Mouse (Mus musculus) limb, embryonic 11.5 days (tissue): ENCODE measurements around the gene Tal1. TPM values are rescaled to one million over a fixed set of nuclear protein-coding genes. Genes with fewer than 3 reads are reported as not detected.

Experiments used
- ATAC-seq: fragments of 200-750 bp; cut with Nextera tagmentation; 2 replicates; pipeline ENCODE4 v1.8.0; 2017; ENCODE audit warnings: low read depth; ENCODE audit not compliant: insufficient number of reproducible peaks, low FRiP score, low TSS enrichment
- DNase-seq: peaks from one replicate; pipeline ENCODE4 v3.0.0-alpha.2; 2015; ENCODE audit warnings: low spot score
- H3K27ac ChIP-seq: fragments of 300-500 bp; sonication (generic); replicated peaks from 2 replicates; pipeline ENCODE4 v1.5.1; 2014; ENCODE audit warnings: low read depth, mild to moderate bottlenecking, low read length
- H3K27me3 ChIP-seq: fragments of 300-500 bp; sonication (generic); 2 replicates; pipeline ENCODE4 v1.6.1; 2014; ENCODE audit warnings: mild to moderate bottlenecking, low read length, mixed read lengths; ENCODE audit not compliant: control insufficient read depth, insufficient read depth
- H3K36me3 ChIP-seq: fragments of 300-500 bp; sonication (generic); 2 replicates; pipeline ENCODE4 v1.6.1; 2014; ENCODE audit warnings: mild to moderate bottlenecking, low read length, moderate library complexity, mixed read lengths; ENCODE audit not compliant: control insufficient read depth, insufficient read depth
- H3K4me1 ChIP-seq: fragments of 300-500 bp; sonication (generic); 2 replicates; pipeline ENCODE4 v1.6.1; 2014; ENCODE audit warnings: low read length, mixed read lengths; ENCODE audit not compliant: control insufficient read depth, insufficient read depth
- H3K4me2 ChIP-seq: fragments of 300-500 bp; sonication (generic); 2 replicates; pipeline ENCODE4 v1.6.1; 2014; ENCODE audit warnings: low read depth, mild to moderate bottlenecking, moderate library complexity; ENCODE audit not compliant: severe bottlenecking
- H3K4me3 ChIP-seq: fragments of 300-500 bp; sonication (generic); 2 replicates; pipeline ENCODE4 v1.5.1; 2014; ENCODE audit warnings: low read depth, low read length
- H3K9ac ChIP-seq: fragments of 300-500 bp; sonication (generic); 2 replicates; pipeline ENCODE4 v1.6.1; 2014; ENCODE audit warnings: mild to moderate bottlenecking, low read length
- H3K9me3 ChIP-seq: fragments of 300-500 bp; sonication (generic); 2 replicates; pipeline ENCODE4 v1.6.1; 2016; ENCODE audit warnings: low read length; ENCODE audit not compliant: control insufficient read depth
- WGBS: fragments of 180-500 bp; shearing (Covaris S2); extraction: QIAGEN DNeasy Blood & Tissue Kit; methylation state at CpG from one replicate; pipeline ENCODE4 v1.1.7; 2014; 5-methylcytosine and 5-hydroxymethylcytosine counted together
- polyA plus RNA-seq: library from polyadenylated mRNA; unstranded; fragments of >200 nt; fragmentation: Nextera tagmentation; extraction: Ambion mirVana; gene quantifications from 2 replicates; pipeline ENCODE4 v1.2.1, GENCODE M21; 2014

Tal1 gene
- polyA plus RNA-seq, 1 experiment from 2014 or later = 2.7 TPM

DNA sequence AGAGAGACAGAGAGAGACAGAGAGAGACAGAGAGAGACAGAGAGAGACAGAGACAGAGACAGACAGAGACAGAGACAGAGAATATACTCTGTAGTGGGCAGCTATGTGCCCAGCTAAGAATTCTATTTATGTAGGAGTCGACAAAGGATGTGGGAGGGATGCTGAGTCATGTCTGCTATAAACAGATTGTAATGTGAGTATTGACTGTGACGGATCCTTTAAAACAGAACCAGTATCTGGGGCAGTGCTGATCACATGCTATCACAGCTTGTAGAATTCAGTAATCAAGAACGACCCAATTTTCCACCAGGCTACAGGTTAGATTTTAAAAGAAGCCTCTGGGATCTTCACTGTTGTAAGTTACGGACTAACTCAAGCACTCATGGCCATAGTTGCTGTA lies 47.3 kb downstream of the Tal1 start:
- ATAC-seq (no peak), DNase-seq (no peak)
- Histone ChIP-seq H3K27me3 (no peaks in the 10 kb centered on the region), H3K27ac (no peak overlapping the region), H3K4me2 (no peak overlapping the region), H3K9ac (no peak overlapping the region), H3K9me3 (no peaks in the 10 kb centered on the region), H3K36me3 (no peaks in the 10 kb centered on the region), H3K4me1 (no peaks in the 10 kb centered on the region), H3K4me3 (no peak overlapping the region)
- 68% methylated on average over 4 of the region's 4 CpGs for WGBS

DNA sequence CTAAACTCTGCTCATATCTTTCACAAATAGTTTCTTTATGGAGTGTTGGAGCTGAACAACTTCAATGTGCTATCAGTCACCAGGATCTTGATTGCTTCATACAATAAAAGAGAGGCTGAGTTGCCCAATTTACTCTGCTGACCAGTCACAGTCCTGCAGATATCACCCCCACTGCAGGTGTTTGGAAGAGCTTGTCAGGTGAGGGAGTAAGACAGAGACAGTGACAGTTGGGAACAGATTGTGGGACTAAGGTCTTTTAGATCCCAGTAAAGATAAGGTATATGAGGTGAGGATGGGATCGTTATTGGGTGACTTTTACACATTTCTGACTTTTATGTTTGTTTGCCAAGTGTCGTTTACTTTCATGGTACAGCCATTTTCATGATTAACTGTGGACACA lies 54.9 kb downstream of the Tal1 start:
- Histone ChIP-seq H3K4me3 (no peak overlapping the region), H3K27ac (no peak overlapping the region), H3K9ac (no peak overlapping the region), H3K9me3 (no peaks in the 10 kb centered on the region), H3K4me2 (no peak overlapping the region), H3K4me1 (no peaks in the 10 kb centered on the region), H3K27me3 (no peaks in the 10 kb centered on the region), H3K36me3 (no peaks in the 10 kb centered on the region)
- no peak for ATAC-seq
- 65% methylated on average over 2 of the region's 2 CpGs for WGBS
- no peak for DNase-seq

DNA sequence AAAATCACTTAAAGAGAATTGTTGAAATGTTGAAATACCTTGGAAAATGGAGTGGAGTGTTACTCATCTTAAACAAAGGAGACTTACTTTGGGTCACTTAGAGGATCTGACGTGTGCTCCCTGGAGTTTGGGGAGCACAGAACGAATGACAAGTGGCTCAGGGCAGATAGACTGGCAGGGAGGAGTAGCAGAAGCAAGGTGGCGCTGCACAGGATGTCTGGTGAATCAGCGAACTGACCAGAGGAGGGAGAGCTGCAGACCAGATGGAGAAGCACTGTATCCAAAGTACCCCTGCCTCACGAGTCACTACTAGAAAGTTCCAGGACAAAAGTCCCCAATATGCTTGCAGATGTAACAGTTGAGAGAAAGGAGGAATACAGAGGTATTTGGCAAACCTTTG lies 57.0 kb downstream of the Tal1 start:
- 26% methylated on average over 5 of the region's 5 CpGs for WGBS
- ATAC-seq (no peak), DNase-seq (no peak)
- Histone ChIP-seq H3K27me3 (no peaks in the 10 kb centered on the region), H3K36me3 (no peaks in the 10 kb centered on the region), H3K27ac (no peak overlapping the region), H3K4me1 (no peaks in the 10 kb centered on the region), H3K4me2 (no peak overlapping the region), H3K9me3 (no peaks in the 10 kb centered on the region), H3K9ac (no peak overlapping the region), H3K4me3 (no peak overlapping the region)

DNA sequence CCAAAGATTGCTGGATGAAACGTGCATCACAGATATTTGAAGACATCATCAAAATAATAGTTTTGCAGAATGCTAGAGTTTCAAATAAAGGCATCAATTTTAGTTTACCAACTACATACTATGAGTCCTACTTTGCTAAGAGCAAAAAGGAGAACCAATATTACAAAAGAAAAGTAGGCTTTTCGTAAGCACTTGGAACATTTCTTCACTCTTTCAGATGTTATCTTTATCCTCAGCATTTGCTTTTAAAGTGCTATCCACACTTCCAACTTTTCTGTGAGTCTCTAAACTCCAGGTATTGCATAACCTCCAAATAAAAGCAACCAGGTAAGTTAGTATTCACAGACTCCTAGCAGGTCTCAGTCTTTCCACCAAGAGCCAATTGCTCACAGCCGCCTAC lies 63.4 kb downstream of the Tal1 start:
- Histone ChIP-seq H3K27ac (no peak overlapping the region), H3K4me1 (no peaks in the 10 kb centered on the region), H3K36me3 (no peaks in the 10 kb centered on the region), H3K27me3 (no peaks in the 10 kb centered on the region), H3K4me2 (no peak overlapping the region), H3K9me3 (no peaks in the 10 kb centered on the region), H3K4me3 (no peak overlapping the region), H3K9ac (no peak overlapping the region)
- WGBS = 90% methylated on average over 3 of the region's 3 CpGs
- ATAC-seq = no peak
- no peak for DNase-seq

DNA sequence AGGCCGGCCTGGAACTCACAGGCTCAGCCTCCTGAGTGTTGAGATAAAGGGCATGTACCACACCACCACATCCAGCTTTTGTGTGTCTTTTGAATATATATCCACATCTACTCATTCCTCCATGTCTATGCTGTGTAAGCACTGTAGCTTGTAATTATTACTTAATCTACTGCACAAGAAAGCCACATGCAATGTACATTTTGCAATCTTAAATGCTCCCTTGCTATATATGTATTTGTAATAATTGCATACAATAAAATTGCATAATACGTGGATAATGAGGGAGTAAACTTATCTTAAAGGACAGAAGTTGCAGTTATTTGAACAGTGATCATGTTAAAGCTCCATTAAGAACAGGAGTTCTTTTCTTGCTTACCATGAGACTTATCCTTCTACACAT lies 64.9 kb downstream of the Tal1 start:
- Histone ChIP-seq H3K9ac (no peak overlapping the region), H3K4me3 (no peak overlapping the region), H3K9me3 (no peaks in the 10 kb centered on the region), H3K4me2 (no peak overlapping the region), H3K4me1 (no peaks in the 10 kb centered on the region), H3K36me3 (no peaks in the 10 kb centered on the region), H3K27me3 (no peaks in the 10 kb centered on the region), H3K27ac (no peak overlapping the region)
- no peak for ATAC-seq
- 77% methylated on average over 2 of the region's 2 CpGs for WGBS
- no peak for DNase-seq

Other genes with a start within 250 kb of the Tal1 start
- not detected in 2 replicates for gene Gm12830, start 234.7 kb upstream of the Tal1 start, polyA plus RNA-seq
- gene Foxd2, start 147.6 kb upstream of the Tal1 start, polyA plus RNA-seq = 0.20 and 0.67 TPM in 2 replicates
- gene Foxe3, start 130.4 kb upstream of the Tal1 start, polyA plus RNA-seq = not detected in 2 replicates
- 83.6 and 87.4 TPM in 2 replicates for gene Cmpk1, start 69.2 kb upstream of the Tal1 start, polyA plus RNA-seq
- 20.1 and 23.0 TPM in 2 replicates for gene Stil, start 56.3 kb upstream of the Tal1 start, polyA plus RNA-seq
- gene Pdzk1ip1, start 32.3 kb downstream of the Tal1 start, polyA plus RNA-seq = 11.2 and 12.3 TPM in 2 replicates
- gene Cyp4x1, start 77.9 kb downstream of the Tal1 start, polyA plus RNA-seq = 0.03 TPM in 1 of 2 replicates, not detected in the other
- not detected in 2 replicates for gene Cyp4a29, start 185.7 kb downstream of the Tal1 start, polyA plus RNA-seq
- not detected in 2 replicates for gene Cyp4a12a, start 242.6 kb downstream of the Tal1 start, polyA plus RNA-seq